Mouse (Mus musculus) forebrain, embryonic 12.5 days (tissue): Measurements from ENCODE around the gene Dmp1. TPM values are rescaled to one million over a fixed set of nuclear protein-coding genes. Genes with fewer than 3 reads are reported as not detected.

ENCODE experiments used
- ATAC-seq: fragments of 200-750 bp; cut with Nextera tagmentation; 2 replicates; pipeline ENCODE4 v1.8.0; 2017; ENCODE audit warnings: moderate TSS enrichment; ENCODE audit not compliant: low FRiP score
- H3K27ac ChIP-seq: fragments of 300-500 bp; sonication (generic); 2 replicates; pipeline ENCODE4 v1.5.1; 2016; ENCODE audit warnings: mild to moderate bottlenecking
- H3K27me3 ChIP-seq: fragments of 300-500 bp; sonication (generic); 2 replicates; pipeline ENCODE4 v1.6.1; 2016; ENCODE audit warnings: mild to moderate bottlenecking
- H3K36me3 ChIP-seq: fragments of 300-500 bp; sonication (generic); replicated peaks from 2 replicates; pipeline ENCODE4 v1.6.1; 2016; ENCODE audit warnings: mild to moderate bottlenecking
- H3K4me1 ChIP-seq: fragments of 300-500 bp; sonication (generic); 2 replicates; pipeline ENCODE4 v1.6.1; 2016
- H3K4me2 ChIP-seq: fragments of 300-500 bp; sonication (generic); 2 replicates; pipeline ENCODE4 v1.6.1; 2016; ENCODE audit warnings: mild to moderate bottlenecking, moderate library complexity
- H3K4me3 ChIP-seq: fragments of 300-500 bp; sonication (generic); replicated peaks from 2 replicates; pipeline ENCODE4 v1.5.1; 2016; ENCODE audit warnings: mild to moderate bottlenecking
- H3K9ac ChIP-seq: fragments of 300-500 bp; sonication (generic); 2 replicates; pipeline ENCODE4 v1.6.1; 2016; ENCODE audit warnings: mild to moderate bottlenecking
- H3K9me3 ChIP-seq: fragments of 300-500 bp; sonication (generic); 2 replicates; pipeline ENCODE4 v1.6.1; 2016
- WGBS: fragments of 180-500 bp; shearing (Covaris S2); methylation state at CpG from one replicate; pipeline ENCODE4 v1.1.7; 2016; 5-methylcytosine and 5-hydroxymethylcytosine counted together
- polyA plus RNA-seq: library from polyadenylated mRNA; unstranded; fragments of >200 nt; fragmentation: Nextera tagmentation; extraction: Ambion mirVana; gene quantifications from 2 replicates; pipeline ENCODE4 v1.2.1, GENCODE M21; 2016

Dmp1 gene
- 0.92 and 1.1 TPM in 2 replicates for polyA plus RNA-seq

DNA sequence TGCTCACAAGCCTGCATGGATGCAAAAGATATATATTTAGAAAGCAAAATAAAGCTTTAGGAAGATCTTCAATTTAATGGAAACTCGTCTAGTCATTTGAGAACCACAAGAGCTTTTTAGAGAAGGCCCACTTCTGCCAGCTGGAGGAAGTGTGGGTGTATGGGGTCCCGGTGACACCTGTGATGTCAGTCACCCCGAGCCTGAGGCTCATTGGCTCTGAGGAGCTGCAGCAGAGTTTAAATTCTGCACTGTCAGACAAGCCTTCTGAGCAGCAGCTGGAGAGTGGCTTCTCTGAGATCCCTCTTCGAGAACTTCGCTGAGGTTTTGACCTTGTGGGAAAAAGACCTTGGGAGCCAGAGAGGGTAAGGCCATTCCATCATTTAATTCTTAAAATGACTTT, at the start of gene Dmp1:
Gene Dmp1 (plus strand): TSS at position 263 of the 400 bp plus-strand sequence.
- no peaks in the 10 kb centered on the region for H3K9me3 ChIP-seq
- H3K4me1 ChIP-seq: no peaks in the 10 kb centered on the region
- no peak within 1 kb of the TSS for H3K9ac ChIP-seq
- no peaks in the 10 kb centered on the region for H3K27me3 ChIP-seq
- no peak within 1 kb of the TSS for H3K4me2 ChIP-seq
- H3K36me3 ChIP-seq: no peaks in the 10 kb centered on the region
- H3K4me3 ChIP-seq: no peak within 1 kb of the TSS
- 78% methylated on average over 5 of the region's 5 CpGs for WGBS
- no peak within 1 kb of the TSS for H3K27ac ChIP-seq
- no peak for ATAC-seq

GRCm38 (mm10) chr5:104157701-104158100, 44.7 kb upstream of the Dmp1 start:
- H3K9ac ChIP-seq: no peak overlapping the region
- no peaks in the 10 kb centered on the region for H3K27me3 ChIP-seq
- no peaks in the 10 kb centered on the region for H3K4me1 ChIP-seq
- H3K36me3 ChIP-seq: no peaks in the 10 kb centered on the region
- no peak overlapping the region for H3K27ac ChIP-seq
- no peak overlapping the region for H3K4me2 ChIP-seq
- H3K4me3 ChIP-seq: no peak overlapping the region
- 98% methylated on average over 7 of the region's 7 CpGs for WGBS
- no peaks in the 10 kb centered on the region for H3K9me3 ChIP-seq
- ATAC-seq: no peak

DNA sequence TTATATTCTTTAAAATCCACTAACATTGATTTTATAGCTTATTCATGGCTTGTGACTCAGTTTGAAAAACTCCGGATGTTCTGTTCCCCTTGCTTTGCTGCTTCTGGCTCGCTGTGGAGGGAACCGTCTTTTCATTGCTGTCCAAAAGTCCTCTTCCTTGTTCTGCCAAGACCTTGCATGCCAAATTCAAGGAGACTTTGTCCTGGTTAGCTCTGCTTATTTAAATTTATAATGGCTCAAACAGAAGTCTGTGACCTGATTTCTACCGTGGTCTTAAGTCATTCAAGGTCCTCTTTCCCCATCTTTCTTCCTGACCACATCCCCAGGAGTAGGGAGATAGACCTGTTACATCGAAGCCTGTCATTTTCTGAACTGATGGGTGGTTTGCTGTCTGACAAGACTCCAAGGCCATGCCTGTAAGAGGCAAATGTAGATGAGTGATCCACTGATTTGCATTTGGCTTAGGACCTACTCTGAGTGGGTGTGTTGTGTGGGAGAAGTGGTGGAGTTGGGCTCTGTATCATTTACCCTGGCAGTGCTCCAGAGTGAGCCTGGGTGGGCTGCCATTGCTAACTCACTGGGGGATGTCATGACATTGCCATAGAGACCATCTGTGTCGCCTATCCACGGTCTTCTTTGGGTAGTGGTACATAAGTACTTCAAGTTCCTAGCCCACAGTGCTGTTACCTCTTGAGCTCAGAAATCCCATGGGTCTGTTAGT, 43.9 kb upstream of the Dmp1 start:
- no peak overlapping the region for H3K27ac ChIP-seq
- 87% methylated on average over 7 of the region's 7 CpGs for WGBS
- no peak overlapping the region for H3K4me2 ChIP-seq
- ATAC-seq: no peak
- no peak overlapping the region for H3K9ac ChIP-seq
- H3K9me3 ChIP-seq: no peaks in the 10 kb centered on the region
- no peaks in the 10 kb centered on the region for H3K4me1 ChIP-seq
- H3K36me3 ChIP-seq: no peaks in the 10 kb centered on the region
- no peak overlapping the region for H3K4me3 ChIP-seq
- H3K27me3 ChIP-seq: no peaks in the 10 kb centered on the region

DNA sequence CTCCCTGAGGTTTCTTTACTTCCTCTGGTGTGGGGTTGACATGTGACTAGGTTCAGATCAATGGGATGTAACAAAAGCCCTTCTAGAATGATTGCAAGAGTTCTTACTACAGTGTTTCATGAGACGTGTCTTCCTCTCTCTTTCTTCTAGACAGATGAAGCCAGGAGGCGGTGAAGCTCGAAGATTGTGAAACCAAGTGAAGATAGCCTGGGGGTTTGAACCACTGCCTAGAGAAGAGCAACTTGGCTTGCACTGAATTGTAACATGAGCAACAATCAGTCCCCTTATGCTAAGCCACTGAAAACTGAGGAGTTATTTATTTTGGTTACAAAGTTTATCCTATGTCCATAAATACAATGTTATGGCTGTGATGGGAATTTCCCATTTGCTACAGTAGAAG, 41.8 kb upstream of the Dmp1 start:
- Histone ChIP-seq H3K4me1 (no peaks in the 10 kb centered on the region), H3K4me3 (no peak overlapping the region), H3K27ac (no peak overlapping the region), H3K36me3 (no peaks in the 10 kb centered on the region), H3K9me3 (no peaks in the 10 kb centered on the region), H3K4me2 (no peak overlapping the region), H3K9ac (no peak overlapping the region), H3K27me3 (no peaks in the 10 kb centered on the region; the same call in 1 of the 2 replicates)
- ATAC-seq: no peak
- WGBS: 86% methylated on average over 3 of the region's 3 CpGs

GRCm38 (mm10) chr5:104161390-104161789, 41.0 kb upstream of the Dmp1 start:
- Histone ChIP-seq H3K36me3 (no peaks in the 10 kb centered on the region), H3K4me1 (no peaks in the 10 kb centered on the region), H3K4me3 (no peak overlapping the region), H3K4me2 (no peak overlapping the region), H3K9me3 (no peaks in the 10 kb centered on the region), H3K9ac (no peak overlapping the region), H3K27me3 (no peaks in the 10 kb centered on the region; the same call in 1 of the 2 replicates), H3K27ac (no peak overlapping the region)
- ATAC-seq: no peak
- 89% methylated on average over 1 of the region's 1 CpGs for WGBS

DNA sequence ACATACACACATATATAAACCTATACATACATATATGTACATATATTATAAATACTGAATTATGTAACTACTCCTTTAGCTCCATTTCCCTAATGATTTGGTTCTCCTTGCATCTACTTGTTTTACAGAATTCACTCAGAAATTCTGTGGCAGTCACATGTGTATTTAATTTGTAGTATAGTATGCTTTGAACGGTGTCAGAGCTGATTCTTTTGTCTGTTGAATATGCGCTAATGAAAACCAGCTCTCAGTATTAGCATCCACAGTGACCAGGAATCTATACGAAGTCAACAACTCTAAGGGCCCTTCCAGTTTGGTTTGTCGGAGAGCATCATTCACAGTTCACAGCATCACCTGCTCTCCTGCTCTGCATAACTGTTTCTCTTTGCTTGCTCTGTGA, 38.9 kb upstream of the Dmp1 start:
- ATAC-seq: no peak
- Histone ChIP-seq H3K27me3 (no peaks in the 10 kb centered on the region; the same call in 1 of the 2 replicates), H3K36me3 (no peaks in the 10 kb centered on the region), H3K4me1 (no peaks in the 10 kb centered on the region), H3K27ac (no peak overlapping the region), H3K4me2 (no peak overlapping the region), H3K9me3 (no peaks in the 10 kb centered on the region), H3K4me3 (no peak overlapping the region), H3K9ac (no peak overlapping the region)
- WGBS: 78% methylated on average over 4 of the region's 4 CpGs

GRCm38 (mm10) chr5:104170412-104170811, 32.0 kb upstream of the Dmp1 start, which contains the start of gene Dspp:
TSS of gene Dspp (plus strand) at chr5:104170712.
- Histone ChIP-seq H3K4me3 (no peak within 1 kb of the TSS), H3K9ac (no peak within 1 kb of the TSS), H3K4me2 (no peak within 1 kb of the TSS), H3K36me3 (no peaks in the 10 kb centered on the region), H3K27me3 (no peaks in the 10 kb centered on the region), H3K4me1 (no peaks in the 10 kb centered on the region), H3K27ac (no peak within 1 kb of the TSS), H3K9me3 (no peaks in the 10 kb centered on the region)
- ATAC-seq: no peak
- WGBS: 88% methylated on average over 7 of the region's 7 CpGs

GRCm38 (mm10) chr5:104173094-104173493, 29.3 kb upstream of the Dmp1 start:
- Histone ChIP-seq H3K4me3 (no peak overlapping the region), H3K4me2 (no peak overlapping the region), H3K36me3 (no peaks in the 10 kb centered on the region), H3K9ac (no peak overlapping the region), H3K9me3 (no peaks in the 10 kb centered on the region), H3K27me3 (no peaks in the 10 kb centered on the region), H3K27ac (no peak overlapping the region), H3K4me1 (no peaks in the 10 kb centered on the region)
- WGBS: 80% methylated on average over 6 of the region's 6 CpGs
- ATAC-seq: no peak

GRCm38 (mm10) chr5:104183743-104184142, 18.7 kb upstream of the Dmp1 start:
- no peaks in the 10 kb centered on the region for H3K4me1 ChIP-seq
- no peak overlapping the region for H3K4me2 ChIP-seq
- WGBS: 83% methylated on average over 1 of the region's 1 CpGs
- no peaks in the 10 kb centered on the region for H3K36me3 ChIP-seq
- no peaks in the 10 kb centered on the region for H3K27me3 ChIP-seq
- H3K27ac ChIP-seq: no peak overlapping the region
- H3K4me3 ChIP-seq: no peak overlapping the region
- ATAC-seq: no peak
- H3K9me3 ChIP-seq: 0 out of 2 replicates have a peak, but pooled peaks cover 7% of the 10 kb centered on the region
- H3K9ac ChIP-seq: no peak overlapping the region

DNA sequence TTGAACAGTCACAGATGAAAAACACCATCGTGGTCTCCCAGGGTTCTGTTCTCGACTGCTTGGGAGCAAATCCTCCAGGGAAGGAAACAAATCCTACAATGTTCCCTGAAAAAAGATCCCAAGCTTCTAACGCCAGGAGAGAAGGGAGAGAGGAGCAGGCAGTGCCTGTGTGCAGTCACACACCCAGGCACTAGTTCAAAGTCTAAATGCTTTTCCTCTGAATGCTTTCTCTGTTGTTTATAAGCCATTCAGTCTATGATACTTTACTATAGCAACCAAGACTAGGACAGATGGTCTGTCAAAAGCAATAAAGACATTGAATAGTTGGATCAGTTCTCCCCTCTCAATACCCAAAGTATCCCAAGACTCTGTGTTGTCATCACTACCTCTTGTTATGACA, 15.1 kb upstream of the Dmp1 start:
- Histone ChIP-seq H3K4me3 (no peak overlapping the region), H3K27me3 (no peaks in the 10 kb centered on the region), H3K27ac (no peak overlapping the region), H3K9ac (no peak overlapping the region), H3K4me2 (no peak overlapping the region), H3K36me3 (no peaks in the 10 kb centered on the region), H3K9me3 (0 out of 2 replicates have a peak, but pooled peaks cover 3% of the 10 kb centered on the region), H3K4me1 (no peaks in the 10 kb centered on the region)
- 80% methylated on average over 3 of the region's 3 CpGs for WGBS
- no peak for ATAC-seq

- no peak overlapping the region for H3K27ac ChIP-seq
- H3K4me1 ChIP-seq: no peaks in the 10 kb centered on the region
- H3K4me2 ChIP-seq: no peak overlapping the region
- no peaks in the 10 kb centered on the region for H3K9me3 ChIP-seq
- no peaks in the 10 kb centered on the region for H3K27me3 ChIP-seq
- H3K36me3 ChIP-seq: no peaks in the 10 kb centered on the region
- no peak for ATAC-seq
- H3K4me3 ChIP-seq: no peak overlapping the region
- H3K9ac ChIP-seq: no peak overlapping the region
- 87% methylated on average over 1 of the region's 1 CpGs for WGBS
These were observed 7.3 kb upstream of the Dmp1 start for GRCm38 (mm10) chr5:104195086-104195485.

- H3K9me3 ChIP-seq: no peaks in the 10 kb centered on the region
- H3K27me3 ChIP-seq: no peaks in the 10 kb centered on the region
- H3K9ac ChIP-seq: no peak overlapping the region
- no peak overlapping the region for H3K27ac ChIP-seq
- no peak for ATAC-seq
- H3K4me1 ChIP-seq: no peaks in the 10 kb centered on the region
- no peak overlapping the region for H3K4me2 ChIP-seq
- H3K4me3 ChIP-seq: no peak overlapping the region
- no peaks in the 10 kb centered on the region for H3K36me3 ChIP-seq
- WGBS: 94% methylated on average over 12 of the region's 12 CpGs
These were observed 1.1 kb upstream of the Dmp1 start for GRCm38 (mm10) chr5:104201153-104201950.
